Mouse (Mus musculus) cerebellum, adult 18-20 months (tissue): ENCODE results near the gene Fam205a3.
"Not testable (repeated sequence)": the region's sequence is repeated elsewhere in the genome, so short reads cannot be mapped to it uniquely, and the experiment has no call there.

ENCODE experiments used
- DNase-seq, 2 experiments: peaks; one replicate each; pipeline ENCODE4 v3.0.0; 2021

Gene Fam205a3

GRCm38 (mm10) chr4:42318034-42318433, at the start of gene Fam205a3:
Gene Fam205a3, plus strand, starts transcription at chr4:42318334.
- DNase-seq = not testable (repeated sequence)

GRCm38 (mm10) chr4:42293967-42294366, 24.2 kb upstream of the Fam205a3 start, which contains the start of gene Gm21953:
Gene Gm21953, plus strand, starts transcription at chr4:42294267.
- not testable (repeated sequence) for DNase-seq
